In genomic region chr12:103187020-103187419, GRCm38 (mm10) we compare ENCODE assay signal across 21 mouse cellular contexts. TPM values are rescaled to one million over a fixed set of nuclear protein-coding genes. Genes with fewer than 3 reads are reported as not detected.
"Had no signal": no experiment of that assay in that cellular context is flagged by ENCODE, and none has a peak within 500 bp of the region (broad histone marks: within the 10 kb centered on the region; RNA-seq: fewer than 3 reads in every experiment).

No protein-coding gene starts in this region.

- H3K27me3 ChIP-seq: liver, embryonic 13.5 days; liver, embryonic 15.5 days; midbrain, embryonic 13.5 days; midbrain, embryonic 15.5 days; neural tube, embryonic 12.5 days; stomach, embryonic 15.5 days had no signal

- H3K4me1 ChIP-seq: liver, embryonic 13.5 days; liver, embryonic 15.5 days; megakaryocyte, embryonic 14.5 days; midbrain, embryonic 15.5 days; neural tube, embryonic 12.5 days; stomach, embryonic 15.5 days had no signal

- H3K4me3 ChIP-seq: liver, embryonic 13.5 days; liver, embryonic 15.5 days; megakaryocyte, embryonic 14.5 days; midbrain, embryonic 13.5 days; midbrain, embryonic 15.5 days; neural tube, embryonic 12.5 days; stomach, embryonic 15.5 days had no signal

- H3K9me3 ChIP-seq: liver, embryonic 13.5 days; liver, embryonic 15.5 days; megakaryocyte, embryonic 14.5 days; midbrain, embryonic 13.5 days; midbrain, embryonic 15.5 days; neural tube, embryonic 12.5 days; stomach, embryonic 15.5 days had no signal

- DNase-seq: liver; liver, embryonic 13.5 days; liver, postnatal 0 days; right cerebral cortex, postnatal 14 days; thymus, adult 2 months; thymus, postnatal 14 days; thymus, postnatal 36 days had no signal

- H3K36me3 ChIP-seq: liver, embryonic 13.5 days; liver, embryonic 15.5 days; neural tube, embryonic 12.5 days; stomach, embryonic 15.5 days had no signal

- ATAC-seq: liver, postnatal 0 days; midbrain, embryonic 13.5 days; midbrain, embryonic 15.5 days had no signal

- H3K4me2 ChIP-seq: liver, embryonic 11.5 days; liver, embryonic 13.5 days; liver, embryonic 15.5 days; midbrain, embryonic 11.5 days; midbrain, embryonic 13.5 days; midbrain, embryonic 15.5 days; neural tube, embryonic 12.5 days; stomach, embryonic 15.5 days had no signal

- H3K27ac ChIP-seq: liver, embryonic 13.5 days; liver, embryonic 15.5 days; macrophage; midbrain, embryonic 13.5 days; midbrain, embryonic 15.5 days; neural tube, embryonic 12.5 days; stomach, embryonic 15.5 days; stomach, postnatal 0 days had no signal

- H3K9ac ChIP-seq: liver, embryonic 13.5 days; liver, embryonic 15.5 days; liver, postnatal 0 days; midbrain, embryonic 13.5 days; midbrain, embryonic 15.5 days; neural tube, embryonic 12.5 days; stomach, embryonic 15.5 days had no signal

RNA-seq across cellular contexts. Expression of gene Prima1, which starts 54.9 kb away (rescaled TPM):
- total RNA-seq: megakaryocyte progenitor cell, adult 5-6 weeks; monocyte, adult 5-6 weeks; neutrophil, adult 5-6 weeks had no signal
- polyA plus RNA-seq: liver, embryonic 13.5 days; liver, embryonic 15.5 days; liver, postnatal 0 days; macrophage; spleen, adult 2 months; thymus, adult 2 months had no signal
